Mouse (Mus musculus): Measurements from ENCODE around the gene Nop53.
"Not testable (repeated sequence)": the region's sequence is repeated elsewhere in the genome, so short reads cannot be mapped to it uniquely, and the experiment has no call there.

Nop53 gene

GRCm38 (mm10) chr7:15920645-15921190, 25.2 kb downstream of the Nop53 start:
- no peak for DNase-seq (ENCODE audit: low spot score)

- DNase-seq (ENCODE audit: low spot score), result no peak
Observed at GRCm38 (mm10) chr7:15919947-15920346, 25.9 kb downstream of the Nop53 start.

DNA sequence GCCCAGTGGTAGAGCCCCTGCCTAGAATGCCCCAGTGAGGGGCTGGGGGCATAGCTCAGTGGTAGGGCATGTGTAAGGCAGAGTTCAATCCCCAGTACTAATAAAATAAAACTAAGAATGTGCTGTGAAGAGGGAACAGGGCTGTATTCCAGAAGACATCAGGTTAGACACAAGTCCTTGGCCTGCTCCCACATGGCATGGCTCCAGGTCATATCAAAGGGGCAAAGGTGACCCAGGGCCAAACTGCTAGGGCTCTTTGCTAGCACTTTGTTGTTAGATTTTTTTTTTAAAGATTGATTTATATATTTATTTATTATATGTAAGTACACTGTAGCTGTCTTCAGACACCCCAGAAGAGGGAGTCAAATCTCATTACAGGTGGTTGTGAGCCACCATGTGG, 27.5 kb downstream of the Nop53 start:
- DNase-seq (ENCODE audit: low spot score), result peak; percentile 31

- DNase-seq (ENCODE audit: low spot score), result no peak
Observed at GRCm38 (mm10) chr7:15916996-15917395, 28.9 kb downstream of the Nop53 start.

DNA sequence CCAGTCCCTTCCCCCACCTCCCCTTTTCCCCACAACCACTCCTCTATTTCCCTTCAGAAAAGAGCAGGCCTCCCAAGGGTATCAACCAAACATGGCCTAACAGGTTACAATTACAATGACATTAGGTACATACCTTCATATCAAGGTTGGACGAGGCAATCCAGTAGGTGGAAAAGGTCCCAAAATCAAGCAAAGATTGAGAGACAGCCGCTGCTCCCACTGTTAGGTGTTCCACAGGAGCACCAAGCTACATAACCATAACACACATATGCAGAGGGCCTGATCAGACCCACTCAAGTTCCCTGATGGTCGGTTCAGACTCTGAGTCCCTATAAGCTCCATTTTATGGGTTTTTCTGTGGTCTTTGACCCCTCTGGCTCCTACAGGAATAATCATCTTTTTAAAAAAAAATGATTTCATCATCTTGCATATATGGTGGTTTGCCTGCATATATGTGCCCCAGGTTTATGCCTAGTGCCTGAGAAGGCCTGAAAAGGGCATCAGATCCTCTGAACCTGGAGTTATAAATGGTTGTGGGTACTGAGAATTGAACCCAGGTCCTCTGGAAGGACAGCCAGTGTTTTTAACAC, 29.6 kb downstream of the Nop53 start:
- no peak for DNase-seq (ENCODE audit: low spot score)

- DNase-seq (ENCODE audit: low spot score), result not testable (repeated sequence)
Observed at GRCm38 (mm10) chr7:15915695-15916094, 30.2 kb downstream of the Nop53 start.

GRCm38 (mm10) chr7:15914751-15915150, 31.1 kb downstream of the Nop53 start:
- no peak for DNase-seq (ENCODE audit: low spot score)

DNA sequence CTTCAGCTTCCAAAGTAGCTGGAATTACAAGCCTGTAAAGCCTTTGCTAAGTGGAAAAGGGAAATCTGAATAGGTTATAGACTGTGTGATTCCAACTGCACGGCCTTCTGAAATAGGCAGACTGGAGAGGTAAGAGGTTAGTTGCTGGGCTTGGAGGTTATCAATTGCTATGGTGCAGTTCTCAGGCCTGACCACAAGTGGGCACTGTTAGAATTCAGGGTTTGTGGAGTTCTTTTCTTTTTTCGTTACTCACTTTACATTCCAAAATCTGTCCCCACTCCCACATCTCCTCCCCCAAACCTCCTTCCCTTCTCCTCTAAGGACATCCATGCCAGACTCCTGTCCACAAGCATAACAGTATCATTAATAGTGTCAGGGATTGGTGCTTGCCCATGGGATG, 31.6 kb downstream of the Nop53 start:
- peak; percentile 55 for DNase-seq (ENCODE audit: low spot score)

- DNase-seq (ENCODE audit: low spot score), result peak; percentile 77
Observed at GRCm38 (mm10) chr7:15912183-15912582, 33.7 kb downstream of the Nop53 start.

DNA sequence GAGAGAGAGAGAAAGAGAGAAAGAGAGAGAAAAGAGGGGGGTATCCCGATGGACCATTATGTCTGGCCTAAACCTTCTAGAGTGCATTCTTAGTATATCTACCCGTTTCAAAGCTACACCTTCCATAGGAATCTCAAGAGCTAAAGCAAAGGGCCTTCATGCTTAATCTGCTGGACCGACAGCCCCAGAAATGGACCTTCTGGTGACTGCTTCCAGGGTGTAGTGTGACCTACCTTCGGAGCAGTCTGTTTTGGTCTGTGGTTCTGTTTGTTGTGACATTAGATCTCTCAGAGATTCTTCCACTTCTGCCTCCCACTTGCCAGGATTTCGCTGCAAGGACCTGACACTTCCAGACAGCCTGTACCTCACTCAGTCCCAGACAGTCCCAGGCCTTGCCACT, 35.4 kb downstream of the Nop53 start:
- DNase-seq (ENCODE audit: low spot score), result no peak

DNA sequence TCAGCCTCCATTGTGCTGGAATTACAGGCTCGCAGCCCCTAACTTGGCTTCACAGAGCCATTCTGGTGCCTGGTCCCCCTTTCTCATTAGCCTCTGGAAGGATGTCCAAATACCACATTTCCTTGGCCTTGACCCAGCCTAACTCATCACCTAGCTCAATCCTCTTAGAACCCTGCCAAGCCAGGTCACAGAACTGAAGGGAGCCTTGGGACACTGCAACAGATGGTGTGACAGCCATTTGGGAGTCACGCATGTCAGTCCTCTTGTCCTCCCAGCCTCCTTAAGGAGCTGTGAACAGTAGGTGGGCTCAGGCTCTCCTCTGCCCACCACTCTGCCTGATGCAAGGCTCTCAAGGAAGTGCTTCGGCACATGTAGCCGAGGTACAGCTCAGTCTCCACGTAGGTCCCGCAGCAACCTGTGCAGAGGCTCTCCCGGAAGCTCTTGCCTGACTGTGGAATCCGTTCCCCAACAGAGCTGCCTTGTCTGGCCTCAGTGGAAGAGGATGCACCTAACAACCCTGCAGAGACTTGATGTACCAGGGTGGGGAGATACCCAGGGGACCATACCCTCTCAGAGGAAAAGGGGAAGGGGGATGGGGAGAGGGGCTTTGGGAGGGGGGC, 37.8 kb downstream of the Nop53 start:
- DNase-seq (ENCODE audit: low spot score), result no peak

GRCm38 (mm10) chr7:15906602-15907001, 39.3 kb downstream of the Nop53 start:
- no peak for DNase-seq (ENCODE audit: low spot score)

DNA sequence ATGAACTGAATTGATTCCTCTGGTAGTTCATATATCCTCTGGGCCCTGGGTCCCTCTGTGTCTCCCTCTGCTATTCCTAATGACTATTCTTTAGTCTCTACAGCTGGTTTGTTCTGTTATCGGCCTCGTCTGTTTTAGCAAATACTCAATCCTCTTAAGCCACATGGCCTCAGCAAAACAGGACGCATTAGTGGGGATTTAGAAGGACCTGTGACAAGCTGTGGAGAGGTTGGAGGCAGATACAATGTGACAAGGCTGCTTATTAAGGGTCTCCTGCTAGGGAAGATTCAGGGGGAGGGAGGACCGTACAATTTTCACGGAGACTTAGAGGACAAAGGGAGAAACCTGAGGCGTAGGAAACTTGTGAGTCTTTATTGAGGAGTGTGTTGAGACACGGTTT, 40.0 kb downstream of the Nop53 start:
- DNase-seq (ENCODE audit: low spot score), result no peak

GRCm38 (mm10) chr7:15901366-15902048, 44.4 kb downstream of the Nop53 start:
- no peak for DNase-seq (ENCODE audit: low spot score)

DNA sequence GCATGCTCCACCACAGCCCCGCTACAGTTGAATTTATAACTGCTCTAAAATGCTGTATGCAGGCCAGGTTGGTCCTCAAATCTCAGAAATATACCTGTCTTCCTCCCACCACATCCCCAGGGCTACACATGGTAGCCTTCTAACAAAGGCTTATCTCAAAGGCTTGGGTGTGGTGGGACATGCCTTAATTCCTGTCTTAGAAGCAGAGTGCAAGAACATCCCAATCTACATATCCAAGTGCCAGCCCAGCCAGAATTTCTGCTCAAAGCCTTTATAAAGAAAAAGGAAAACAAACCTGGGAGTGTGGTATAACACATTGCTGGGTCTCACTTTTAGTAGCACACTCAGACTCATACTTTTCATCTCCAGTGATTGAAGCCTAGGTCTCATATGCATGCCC, 51.6 kb downstream of the Nop53 start:
- no peak for DNase-seq (ENCODE audit: low spot score)
